21 mouse cellular contexts compared by ENCODE assay signal in genomic region chr13:6214189-6214588, GRCm38 (mm10).
DNase-seq lines count a peak whose midpoint lies in the region; ATAC-seq and TF ChIP-seq lines count a peak whose summit lies in the region.
"Had no signal": no experiment of that assay in that cellular context is flagged by ENCODE, and none has a peak within 500 bp of the region (broad histone marks: within the 10 kb centered on the region; RNA-seq: fewer than 3 reads in every experiment).

No protein-coding gene starts in this region.

- H3K36me3 ChIP-seq in intestine, embryonic 16.5 days (ENCODE audit: control insufficient read depth, insufficient read depth, low read length): no peaks in the 10 kb centered on the region
- no peaks in the 10 kb centered on the region for H3K36me3 ChIP-seq in intestine, embryonic 15.5 days
- no peaks in the 10 kb centered on the region for H3K36me3 ChIP-seq in intestine, postnatal 0 days (ENCODE audit: control insufficient read depth, insufficient read depth)
- H3K36me3 ChIP-seq in small intestine, adult 2 months (ENCODE audit: control insufficient read depth, insufficient read depth, low read length): no peaks in the 10 kb centered on the region
- no peaks in the 10 kb centered on the region for H3K36me3 ChIP-seq in forebrain, embryonic 11.5 days (ENCODE audit: control insufficient read depth, insufficient read depth, low read length)
- H3K36me3 ChIP-seq: G1E had no signal

- no peaks in the 10 kb centered on the region for H3K9me3 ChIP-seq in intestine, embryonic 16.5 days (ENCODE audit: control insufficient read depth, low read length)
- H3K9me3 ChIP-seq in intestine, embryonic 15.5 days: no peaks in the 10 kb centered on the region
- no peaks in the 10 kb centered on the region for H3K9me3 ChIP-seq in intestine, postnatal 0 days (ENCODE audit: control insufficient read depth)
- no peaks in the 10 kb centered on the region for H3K9me3 ChIP-seq in forebrain, embryonic 11.5 days (ENCODE audit: control insufficient read depth, low read length)
- H3K9me3 ChIP-seq: G1E had no signal

- H3K4me2 ChIP-seq in intestine, embryonic 16.5 days (ENCODE audit: low read depth, low read length): no peak overlapping the region
- H3K4me2 ChIP-seq in intestine, embryonic 15.5 days (replicated peaks): no peak overlapping the region
- H3K4me2 ChIP-seq in intestine, postnatal 0 days (replicated peaks; ENCODE audit: low read depth): no peak overlapping the region
- H3K4me2 ChIP-seq in forebrain, embryonic 11.5 days (ENCODE audit: low read depth, low read length, severe bottlenecking): no peak overlapping the region

- DNase-seq in forebrain, embryonic 11.5 days (ENCODE audit: low spot score): no peak
- DNase-seq in natural killer cell, adult 2 months (ENCODE audit: low spot score in 2 of 2): no peak
- DNase-seq: adrenal gland, adult 2 months; adrenal gland, adult 8-10 months; adrenal gland, postnatal 10 days; adrenal gland, postnatal 14 days; adrenal gland, postnatal 25 days; adrenal gland, postnatal 36 days; B cell, adult 2 months; cerebellum, adult 11 months; cerebellum, adult 11-12 months; cerebellum, adult 18-20 months had no signal

- H3K9ac ChIP-seq in intestine, embryonic 16.5 days (ENCODE audit: low read depth, low read length): no peak overlapping the region
- no peak overlapping the region for H3K9ac ChIP-seq in intestine, embryonic 15.5 days
- H3K9ac ChIP-seq in intestine, postnatal 0 days (ENCODE audit: low read depth, low read length): no peak overlapping the region
- no peak overlapping the region for H3K9ac ChIP-seq in forebrain, embryonic 11.5 days (ENCODE audit: low read length)

- ATAC-seq in intestine, embryonic 16.5 days: peak; percentile 74
- no peak; the same call in 1 of the 2 replicates for ATAC-seq in intestine, embryonic 15.5 days
- peak; percentile 97 for ATAC-seq in intestine, postnatal 0 days
- ATAC-seq in forebrain, embryonic 11.5 days (replicated peaks; ENCODE audit: low FRiP score): no peak
- ATAC-seq: activated CD4-positive, CD25-positive, alpha-beta regulatory T cell, adult 4 months; CD4-positive, CD25-positive, alpha-beta regulatory T cell, adult 4 months; Patski had no signal

- 84% methylated on average over 2 of the region's 2 CpGs for WGBS in intestine, embryonic 16.5 days
- WGBS in intestine, embryonic 15.5 days: 79% methylated on average over 2 of the region's 2 CpGs
- 57% methylated on average over 2 of the region's 2 CpGs for WGBS in intestine, postnatal 0 days
- 50% methylated on average over 2 of the region's 2 CpGs for WGBS in small intestine, adult 2 months
- WGBS in forebrain, embryonic 11.5 days: 95% methylated on average over 2 of the region's 2 CpGs

- no peak for TF ChIP-seq POLR2A in small intestine, adult 2 months (IDR thresholded peaks at IDR 0.05; ENCODE audit: low read depth, low read length)

- H3K27me3 ChIP-seq in intestine, embryonic 16.5 days (replicated peaks; ENCODE audit: control insufficient read depth, insufficient read depth, low read length): no peaks in the 10 kb centered on the region
- H3K27me3 ChIP-seq in intestine, embryonic 15.5 days (replicated peaks): no peaks in the 10 kb centered on the region
- no peaks in the 10 kb centered on the region for H3K27me3 ChIP-seq in intestine, postnatal 0 days (replicated peaks; ENCODE audit: control insufficient read depth, insufficient read depth, low read length)
- H3K27me3 ChIP-seq in small intestine, adult 2 months (ENCODE audit: control insufficient read depth, insufficient read depth, low read length): no peaks in the 10 kb centered on the region
- H3K27me3 ChIP-seq in forebrain, embryonic 11.5 days (ENCODE audit: control insufficient read depth, insufficient read depth, low read length): no peaks in the 10 kb centered on the region
- H3K27me3 ChIP-seq: CH12.LX, Patski had no signal

- no peaks in the 10 kb centered on the region for H3K4me1 ChIP-seq in intestine, embryonic 16.5 days (ENCODE audit: control insufficient read depth, insufficient read depth, low read length)
- H3K4me1 ChIP-seq in intestine, embryonic 15.5 days (replicated peaks): no peaks in the 10 kb centered on the region
- no peaks in the 10 kb centered on the region for H3K4me1 ChIP-seq in intestine, postnatal 0 days (replicated peaks; ENCODE audit: control insufficient read depth, insufficient read depth, low read length)
- H3K4me1 ChIP-seq in small intestine, adult 2 months (ENCODE audit: control insufficient read depth, insufficient read depth, insufficient read length, low read length): peaks cover 13% of the 10 kb centered on the region; the same call in 1 of the 2 replicates
- H3K4me1 ChIP-seq in forebrain, embryonic 11.5 days (replicated peaks; ENCODE audit: control insufficient read depth, insufficient read depth, low read length): no peaks in the 10 kb centered on the region

- H3K27ac ChIP-seq in intestine, embryonic 16.5 days (ENCODE audit: low read length): no peak overlapping the region
- no peak overlapping the region for H3K27ac ChIP-seq in intestine, embryonic 15.5 days
- H3K27ac ChIP-seq in intestine, postnatal 0 days (ENCODE audit: low read depth, low read length): no peak overlapping the region
- H3K27ac ChIP-seq in small intestine, adult 2 months (ENCODE audit: insufficient read depth, low read depth, low read length): peak overlapping the region; percentile 59; the same call in 1 of the 2 replicates
- no peak overlapping the region for H3K27ac ChIP-seq in forebrain, embryonic 11.5 days (ENCODE audit: low read depth, low read length)

- no peak for TF ChIP-seq CTCF in intestine, postnatal 0 days (IDR thresholded peaks at IDR 0.05; ENCODE audit: low read depth)
- TF ChIP-seq CTCF in small intestine, adult 2 months (IDR thresholded peaks at IDR 0.05; ENCODE audit: extremely low read depth, insufficient read length, insufficient replicate concordance, low read depth, low read length): no peak

- H3K4me3 ChIP-seq in intestine, embryonic 16.5 days (ENCODE audit: low read length): no peak overlapping the region
- no peak overlapping the region for H3K4me3 ChIP-seq in intestine, embryonic 15.5 days (replicated peaks)
- H3K4me3 ChIP-seq in intestine, postnatal 0 days (ENCODE audit: low read depth, low read length): no peak overlapping the region
- no peak overlapping the region for H3K4me3 ChIP-seq in small intestine, adult 2 months (ENCODE audit: low read depth, low read length)
- H3K4me3 ChIP-seq in forebrain, embryonic 11.5 days (ENCODE audit: low read depth, low read length): no peak overlapping the region

Comparison
In these comparisons a context has a peak if more than half of its experiments do, and no peak if none do; other contexts are left out.
1. ATAC-seq: peak in intestine, embryonic 16.5 days (single experiment) and intestine, postnatal 0 days (single experiment); none in intestine, embryonic 15.5 days (single experiment) and forebrain, embryonic 11.5 days (single experiment).